Mouse (Mus musculus): ENCODE results near the gene Thoc6. TPM values are rescaled to one million over a fixed set of nuclear protein-coding genes. Genes with fewer than 3 reads are reported as not detected.

Gene Thoc6
- 47.0 and 47.3 TPM in 2 replicates for polyA plus RNA-seq (2012; rRNA removed)

DNA sequence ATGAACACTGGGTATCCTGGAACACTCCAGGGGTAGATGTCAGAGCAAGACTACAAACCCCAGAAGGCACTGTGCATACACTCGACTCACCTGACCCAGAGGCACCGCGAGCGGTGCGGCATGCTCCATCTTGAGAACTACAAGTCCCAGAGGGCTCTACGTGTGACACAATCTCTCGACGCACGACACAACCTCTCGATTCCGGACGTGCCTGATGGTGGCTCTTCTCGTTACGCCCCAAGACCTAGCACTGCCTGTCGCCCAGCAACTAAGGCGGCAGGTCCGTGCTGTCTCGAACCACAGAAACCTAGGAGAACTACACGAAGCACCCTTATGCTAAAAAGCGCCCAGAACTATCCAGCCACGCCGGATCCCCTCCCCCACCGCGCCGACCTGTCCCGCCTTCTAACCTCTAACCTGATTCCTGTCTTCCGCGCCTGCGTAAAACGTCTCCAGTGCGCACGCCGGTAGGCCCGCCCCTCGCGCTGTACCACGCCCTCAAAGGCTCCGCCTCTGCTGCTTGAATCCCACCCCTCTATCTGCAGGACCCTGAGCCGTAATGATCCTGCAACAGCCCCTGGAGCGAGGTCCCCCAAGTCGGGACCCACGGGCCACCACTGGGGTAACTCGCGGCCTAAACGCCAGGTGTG, at the start of gene Thoc6, which contains the start of gene Hcfc1r1:
Gene Thoc6 (minus strand): TSS at position 459 of the 650 bp plus-strand sequence.
Gene Hcfc1r1 (plus strand): TSS at position 173 of the 650 bp plus-strand sequence.

DNA sequence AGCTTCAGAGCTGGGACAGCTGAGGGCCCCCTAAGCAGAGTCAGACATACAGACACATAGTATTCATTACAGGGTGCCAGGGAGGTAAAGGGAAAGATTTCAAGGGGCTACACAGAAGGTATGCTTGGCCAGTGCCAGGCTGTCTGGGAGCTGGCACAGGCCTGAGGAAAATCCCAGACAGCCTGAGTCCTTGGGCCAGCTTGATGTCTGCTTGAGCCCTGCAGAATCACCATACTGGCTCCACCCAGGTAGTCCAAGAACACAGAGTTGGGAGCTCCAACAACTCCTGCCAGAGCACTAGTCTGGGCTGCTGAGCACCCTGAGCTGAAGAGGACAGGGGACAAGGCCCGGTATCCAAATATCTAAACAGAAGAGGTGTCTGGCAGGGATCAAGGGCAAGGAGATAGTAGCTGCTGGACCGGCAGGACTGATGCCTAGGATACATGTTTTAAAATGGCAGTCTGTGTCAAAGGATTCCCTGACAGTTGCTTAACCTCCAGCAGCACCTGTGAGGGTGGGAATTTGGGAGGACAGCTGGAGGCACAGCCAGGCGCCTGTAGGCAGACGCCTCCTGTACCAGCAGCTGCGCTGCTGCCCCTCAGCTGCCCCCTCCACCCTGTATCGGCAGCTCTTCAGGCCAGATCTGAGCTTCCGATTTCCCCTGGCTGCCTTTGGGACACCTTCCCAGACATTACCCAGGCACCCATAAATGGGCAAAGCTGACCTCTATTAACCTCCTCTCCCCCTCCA, 48.9 kb upstream of the Thoc6 start, which contains the start of gene 1520401A03Rik:
Gene 1520401A03Rik (minus strand): TSS at position 408 of the 750 bp plus-strand sequence.

DNA sequence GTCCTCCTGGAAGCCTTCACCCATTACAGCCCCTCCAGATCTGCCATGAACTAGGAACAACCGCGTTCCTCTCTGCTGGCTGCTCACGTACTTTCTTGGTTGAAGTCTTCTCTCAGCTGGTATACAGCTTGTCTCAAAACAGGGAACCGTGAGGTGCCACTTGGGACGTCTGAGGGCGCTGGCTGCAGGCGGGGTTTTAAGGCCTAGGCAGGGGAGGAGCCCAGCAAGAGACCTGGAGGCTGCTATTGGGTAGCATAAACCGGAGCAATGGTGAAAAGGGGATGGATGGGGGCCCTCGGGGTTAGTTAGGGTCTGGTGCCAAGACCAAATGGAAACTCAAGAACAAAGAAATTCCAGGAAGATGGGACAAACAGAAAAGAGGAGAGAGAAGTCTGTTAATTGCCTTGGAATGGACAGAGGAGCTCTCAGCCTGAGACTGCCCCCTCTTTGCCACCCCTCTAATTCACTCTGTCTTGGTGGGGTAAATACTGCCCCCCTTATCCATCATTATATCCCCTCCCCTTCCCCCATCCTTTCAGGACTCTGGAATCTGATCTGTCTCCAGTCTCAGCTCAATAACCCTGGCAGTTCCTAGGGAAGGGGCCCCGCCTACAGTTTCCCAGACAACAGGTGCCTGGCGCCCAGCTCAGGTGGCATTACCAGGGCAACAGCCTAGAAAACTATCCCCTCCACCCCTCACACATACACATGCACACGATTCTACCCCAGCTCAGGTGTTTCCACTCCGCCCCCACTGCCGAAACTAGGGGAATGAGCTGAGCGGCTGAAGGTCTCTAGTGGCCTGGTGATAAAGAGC, 10.4 kb upstream of the Thoc6 start, which contains the start of gene Cldn9:
Gene Cldn9 (minus strand): TSS at position 171 of the 817 bp plus-strand sequence.

DNA sequence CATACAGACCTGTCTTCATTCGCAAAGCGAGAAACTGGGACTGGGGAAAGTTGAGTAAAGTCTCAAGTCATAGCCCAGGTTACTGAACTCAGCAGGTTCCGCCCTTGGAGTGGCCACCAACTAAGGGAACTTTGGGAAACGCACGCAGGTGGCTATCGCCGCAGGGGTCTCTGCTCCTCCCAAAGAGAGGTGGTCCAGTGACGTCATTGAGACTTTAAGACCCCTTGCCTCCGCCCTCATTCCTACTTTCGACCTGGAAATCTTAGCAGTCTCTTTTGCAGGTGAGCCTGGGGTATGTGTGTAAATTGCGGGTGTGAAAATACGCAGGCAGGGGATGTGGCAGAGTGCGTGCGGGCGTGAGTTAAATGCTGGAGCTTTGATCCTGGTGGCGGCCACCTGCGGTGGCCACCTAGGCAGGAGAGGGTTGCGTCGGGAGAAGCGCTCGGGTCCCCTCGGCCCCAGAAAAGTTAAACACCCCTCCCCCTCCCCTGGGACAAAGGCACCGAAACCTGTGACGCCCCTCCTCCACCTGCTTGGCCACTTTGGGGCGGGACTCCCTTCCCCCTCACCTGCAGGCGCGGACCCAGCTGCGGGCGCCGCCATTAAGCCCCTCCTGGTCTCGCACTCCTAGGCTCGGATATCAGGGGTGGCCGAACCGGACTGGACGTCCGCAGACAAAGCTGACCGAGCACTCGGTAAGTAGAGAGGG, 5.6 kb upstream of the Thoc6 start, which contains the start of gene Cldn6:
Gene Cldn6 (plus strand): TSS at position 123 of the 709 bp plus-strand sequence.

DNA sequence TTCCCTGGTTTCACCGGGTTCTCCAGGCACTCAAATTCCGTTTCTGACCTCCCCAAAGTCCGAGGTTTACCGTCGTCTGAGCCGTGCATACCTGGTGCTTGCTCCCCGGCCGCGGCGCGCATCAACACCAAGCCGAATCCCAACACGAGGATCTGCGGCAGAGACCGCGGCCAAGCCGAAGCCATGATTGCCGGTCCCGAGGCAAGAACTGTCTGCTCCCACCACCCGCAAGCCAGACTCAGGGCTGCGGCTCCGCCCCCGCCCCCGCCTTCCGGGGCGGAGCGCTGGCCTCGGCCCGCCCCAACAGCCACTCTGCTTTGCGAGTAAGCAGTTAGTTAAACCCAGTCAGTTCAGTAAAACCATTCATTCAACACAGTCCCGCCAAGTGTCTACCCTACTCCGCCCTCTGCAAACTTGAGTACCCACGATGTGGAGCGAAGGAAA, 3.6 kb upstream of the Thoc6 start, which contains the start of gene Tnfrsf12a:
Gene Tnfrsf12a (minus strand): TSS at position 233 of the 444 bp plus-strand sequence.

DNA sequence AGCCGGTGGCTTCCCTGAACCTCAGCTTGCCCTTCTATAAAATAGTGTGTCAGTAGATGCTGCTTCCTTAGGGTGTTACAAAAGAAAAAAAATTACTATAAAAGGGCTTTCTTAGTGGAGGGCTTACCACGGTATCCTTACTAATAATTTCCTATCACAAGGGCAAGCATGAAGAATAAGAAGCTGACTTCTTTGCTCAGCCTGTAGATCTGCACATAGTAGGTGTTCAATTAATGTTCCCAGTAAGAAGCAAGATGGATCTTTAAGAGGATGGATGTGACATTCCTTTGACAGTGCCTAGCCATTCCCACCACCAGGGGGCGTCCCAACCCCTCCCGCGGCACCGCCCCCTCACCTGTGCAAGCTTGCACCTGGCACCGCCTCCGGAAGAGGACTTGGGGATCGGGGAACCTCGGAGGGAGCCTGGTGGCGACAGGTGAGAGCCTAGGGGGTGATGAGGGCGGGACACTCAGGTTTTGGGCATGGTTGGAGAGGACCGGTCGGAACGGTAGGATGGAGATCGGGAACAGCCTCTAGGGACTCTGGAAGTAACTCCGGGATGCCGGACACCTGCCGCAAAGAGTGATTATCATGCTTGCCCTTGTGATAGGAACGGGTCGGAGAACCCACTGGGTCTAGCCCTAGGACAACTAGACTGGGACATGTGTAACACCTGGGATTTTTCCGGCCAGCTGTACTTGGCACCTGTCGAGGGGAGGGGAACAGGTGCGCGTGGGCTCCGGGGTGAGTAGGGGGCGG, 13.4 kb downstream of the Thoc6 start, which contains the start of gene Bicdl2:
Gene Bicdl2 (plus strand): TSS at position 390 of the 759 bp plus-strand sequence.

DNA sequence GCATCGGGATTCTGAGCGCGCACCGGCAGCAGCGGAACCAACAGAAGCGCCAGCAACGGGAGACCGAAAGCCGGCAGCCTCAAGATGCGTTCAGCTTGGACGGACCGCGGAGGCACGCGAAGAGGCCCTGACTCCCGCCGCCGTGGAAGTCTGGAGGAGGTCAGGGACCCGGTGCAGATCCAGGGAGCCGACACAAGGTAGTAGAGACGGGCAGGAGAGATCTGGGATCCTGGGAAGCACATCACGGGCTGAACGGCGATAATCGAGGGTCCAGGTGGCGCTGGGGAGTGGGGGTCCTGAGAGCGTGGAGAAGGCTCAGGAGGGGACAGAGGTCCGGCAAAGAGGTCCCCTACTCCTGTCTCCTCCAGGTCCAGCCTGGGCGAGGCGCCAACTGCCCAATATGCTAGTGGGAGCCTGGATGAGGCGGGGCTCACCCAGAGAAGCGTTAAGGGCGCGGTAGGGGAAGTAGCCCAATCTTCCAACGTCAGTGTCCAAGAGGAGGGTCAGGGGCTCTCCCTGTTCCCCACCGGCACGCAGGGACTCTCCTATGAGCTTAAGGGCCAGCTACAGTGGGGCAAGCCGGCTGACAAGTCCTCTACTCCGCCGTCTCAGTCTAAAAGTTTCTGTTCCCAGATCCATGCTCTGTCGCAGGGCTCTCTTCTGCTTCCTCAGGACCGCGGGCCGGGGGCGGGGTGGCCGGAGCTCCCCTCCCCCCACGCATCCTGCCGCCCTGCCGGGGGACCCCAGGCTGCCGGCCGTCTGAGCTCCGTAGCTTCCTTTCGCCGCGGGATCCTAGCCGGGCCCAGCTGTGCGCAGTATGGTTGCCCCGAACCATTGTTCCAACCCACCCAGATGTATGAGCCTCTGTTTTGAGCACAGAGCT, 28.8 kb downstream of the Thoc6 start, which contains the start of gene Mmp25:
Gene Mmp25 (minus strand): TSS at position 665 of the 883 bp plus-strand sequence.

Other genes starting within 250 kb of the Thoc6 start
- not detected in 2 replicates for gene Vmn2r117, start 194.2 kb downstream of the Thoc6 start, polyA plus RNA-seq (2012; rRNA removed)
- gene Zfp213, start 109.6 kb downstream of the Thoc6 start, polyA plus RNA-seq (2012; rRNA removed), result 14.3 and 16.1 TPM in 2 replicates
- gene Zfp13, start 74.4 kb downstream of the Thoc6 start, polyA plus RNA-seq (2012; rRNA removed), result 41.5 and 42.5 TPM in 2 replicates
- gene Zscan10, start 73.0 kb downstream of the Thoc6 start, polyA plus RNA-seq (2012; rRNA removed), result 0.09 and 0.25 TPM in 2 replicates
- gene Mmp25, start 28.6 kb downstream of the Thoc6 start, polyA plus RNA-seq (2012; rRNA removed), result 1.3 and 1.7 TPM in 2 replicates
- 0.15 and 0.43 TPM in 2 replicates for gene Bicdl2, start 13.4 kb downstream of the Thoc6 start, polyA plus RNA-seq (2012; rRNA removed)
- 82.1 and 90.1 TPM in 2 replicates for gene Hcfc1r1, start 286 bp downstream of the Thoc6 start, polyA plus RNA-seq (2012; rRNA removed)
- 2.6 and 4.7 TPM in 2 replicates for gene Tnfrsf12a, start 3.6 kb upstream of the Thoc6 start, polyA plus RNA-seq (2012; rRNA removed)
- gene Cldn6, start 5.4 kb upstream of the Thoc6 start, polyA plus RNA-seq (2012; rRNA removed), result 0.39 and 7.4 TPM in 2 replicates
- gene Cldn9, start 10.1 kb upstream of the Thoc6 start, polyA plus RNA-seq (2012; rRNA removed), result 0.92 and 2.9 TPM in 2 replicates
- 0.15 and 0.78 TPM in 2 replicates for gene 1520401A03Rik, start 48.9 kb upstream of the Thoc6 start, polyA plus RNA-seq (2012; rRNA removed)
- gene Pkmyt1, start 52.5 kb upstream of the Thoc6 start, polyA plus RNA-seq (2012; rRNA removed), result 38.5 and 40.6 TPM in 2 replicates
- gene Paqr4, start 67.0 kb upstream of the Thoc6 start, polyA plus RNA-seq (2012; rRNA removed), result 23.6 and 25.2 TPM in 2 replicates
- gene Kremen2, start 72.0 kb upstream of the Thoc6 start, polyA plus RNA-seq (2012; rRNA removed), result 1.1 and 6.0 TPM in 2 replicates
- 97.4 and 99.1 TPM in 2 replicates for gene Flywch1, start 97.7 kb upstream of the Thoc6 start, polyA plus RNA-seq (2012; rRNA removed)
- gene Flywch2, start 112.2 kb upstream of the Thoc6 start, polyA plus RNA-seq (2012; rRNA removed), result 44.8 and 54.5 TPM in 2 replicates
- gene Srrm2, start 116.7 kb upstream of the Thoc6 start, polyA plus RNA-seq (2012; rRNA removed), result 634 and 697 TPM in 2 replicates
- gene Elob, start 155.3 kb upstream of the Thoc6 start, polyA plus RNA-seq (2012; rRNA removed), result 905 and 997 TPM in 2 replicates
- gene Prss33, start 162.2 kb upstream of the Thoc6 start, polyA plus RNA-seq (2012; rRNA removed), result 0.31 and 0.74 TPM in 2 replicates
- gene Prss32, start 170.0 kb upstream of the Thoc6 start, polyA plus RNA-seq (2012; rRNA removed), result 0.10 and 0.16 TPM in 2 replicates
- gene Prss41, start 170.3 kb upstream of the Thoc6 start, polyA plus RNA-seq (2012; rRNA removed), result 1.9 TPM in 2 replicates
- not detected in 2 replicates for gene Prss21, start 194.2 kb upstream of the Thoc6 start, polyA plus RNA-seq (2012; rRNA removed)
- gene Dcpp1, start 207.0 kb upstream of the Thoc6 start, polyA plus RNA-seq (2012; rRNA removed), result 0.23 TPM in 1 of 2 replicates, not detected in the other
- gene Dcpp2, start 207.0 kb upstream of the Thoc6 start, polyA plus RNA-seq (2012; rRNA removed), result not detected in 2 replicates
- gene Dcpp3, start 243.6 kb upstream of the Thoc6 start, polyA plus RNA-seq (2012; rRNA removed), result 0.33 TPM in 1 of 2 replicates, not detected in the other